Mouse (Mus musculus) lung, postnatal 0 days (tissue): ENCODE measurements at regions not wholly inside any gene's neighbourhood (a gene's known extent, or its start where the extent isn't known, plus 50 kb on each side); places are given as distances from the start of the nearest gene placed in this dataset.

Experiments used
- CTCF ChIP-seq: IDR thresholded peaks from 2 replicates; pipeline ENCODE4 v1.5.1; 2016; ENCODE audit warnings: antibody characterized with exemption, mild to moderate bottlenecking
- EP300 ChIP-seq: IDR thresholded peaks from 2 replicates; pipeline ENCODE4 v1.6.1; 2016; ENCODE audit warnings: antibody characterized with exemption, mild to moderate bottlenecking, control low read depth

DNA sequence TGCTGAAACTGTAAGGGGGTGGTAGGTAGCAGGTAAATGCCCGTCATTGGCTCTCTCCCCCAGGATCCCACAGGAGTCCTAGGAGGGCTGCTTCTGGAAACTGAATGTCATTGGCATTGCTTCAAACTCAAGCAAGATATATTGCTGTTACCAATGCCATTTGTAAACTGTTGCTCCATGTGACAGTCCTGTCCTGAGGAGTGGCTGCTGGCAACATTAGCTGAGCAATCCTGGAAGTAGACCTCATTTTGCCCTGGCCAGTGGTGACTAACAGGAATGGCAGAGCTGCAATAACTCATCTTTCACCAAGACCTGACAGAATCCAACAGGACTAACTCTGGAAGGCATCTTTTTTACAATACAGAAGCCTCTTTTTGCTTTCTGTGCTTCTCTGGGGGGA is 143.2 kb downstream of the Gm815 start:
- TF ChIP-seq CTCF (no peak), EP300 (no peak)
